In the genomic region with DNA sequence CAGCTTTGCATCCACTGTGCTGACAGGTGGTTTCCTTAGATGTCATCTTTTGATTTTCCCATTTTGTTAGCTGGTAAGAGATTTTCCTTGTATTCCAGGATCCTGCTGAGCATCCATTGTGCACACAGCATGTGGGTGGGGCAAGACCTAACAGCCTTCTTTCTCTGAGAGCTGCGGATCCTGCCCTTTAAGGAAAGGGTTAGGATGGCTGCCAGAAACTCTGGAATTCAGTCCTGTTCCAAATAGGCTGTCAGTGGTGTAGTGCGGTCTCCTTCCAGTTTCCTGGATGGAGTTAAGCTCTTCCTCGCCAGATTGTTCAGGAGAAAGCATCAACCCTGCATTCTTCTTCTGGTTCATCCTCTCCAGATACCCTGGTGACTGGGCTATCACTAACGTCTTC, we compare ENCODE assay signal across 9 mouse cellular contexts. TPM values are rescaled to one million over a fixed set of nuclear protein-coding genes. Genes with fewer than 3 reads are reported as not detected.
DNase-seq lines count a peak whose midpoint lies in the region; ATAC-seq and TF ChIP-seq lines count a peak whose summit lies in the region.
"Had no signal": no experiment of that assay in that cellular context is flagged by ENCODE, and none has a peak within 500 bp of the region (broad histone marks: within the 10 kb centered on the region; RNA-seq: fewer than 3 reads in every experiment).

No protein-coding gene starts in this region.

- no peaks in the 10 kb centered on the region for H3K27me3 ChIP-seq in kidney, embryonic 15.5 days
- no peaks in the 10 kb centered on the region for H3K27me3 ChIP-seq in heart, postnatal 0 days (ENCODE audit: control insufficient read depth, insufficient read depth, low read length)

- no peaks in the 10 kb centered on the region for H3K9me3 ChIP-seq in kidney, embryonic 15.5 days (replicated peaks)
- H3K9me3 ChIP-seq in heart, postnatal 0 days (replicated peaks; ENCODE audit: control insufficient read depth, low read length): no peaks in the 10 kb centered on the region
- H3K9me3 ChIP-seq: embryonic facial prominence, embryonic 13.5 days had no signal

- no peak for TF ChIP-seq CTCF in heart, postnatal 0 days (IDR thresholded peaks at IDR 0.05; ENCODE audit: low read depth)

- H3K4me2 ChIP-seq in kidney, embryonic 15.5 days: no peak overlapping the region
- no peak overlapping the region for H3K4me2 ChIP-seq in heart, postnatal 0 days (ENCODE audit: low read depth, low read length)
- H3K4me2 ChIP-seq: embryonic facial prominence, embryonic 13.5 days had no signal

- no peak for TF ChIP-seq EP300 in heart, postnatal 0 days (IDR thresholded peaks at IDR 0.05; ENCODE audit: low read depth)

- ATAC-seq in kidney, embryonic 15.5 days (replicated peaks; ENCODE audit: low FRiP score): no peak
- ATAC-seq in heart, postnatal 0 days (ENCODE audit: insufficient read depth, low read depth): 0 out of 2 replicates have a peak, but pooled peaks have one; percentile 63
- no peak for ATAC-seq in inflammation-experienced regulatory T-cells, adult 6 months

- no peaks in the 10 kb centered on the region for H3K4me1 ChIP-seq in kidney, embryonic 15.5 days
- no peaks in the 10 kb centered on the region for H3K4me1 ChIP-seq in heart, postnatal 0 days (ENCODE audit: control insufficient read depth, insufficient read depth)
- H3K4me1 ChIP-seq: embryonic facial prominence, embryonic 13.5 days had no signal

- no peak overlapping the region for H3K9ac ChIP-seq in kidney, embryonic 15.5 days
- H3K9ac ChIP-seq in heart, postnatal 0 days (replicated peaks; ENCODE audit: low read depth, low read length): no peak overlapping the region
- H3K9ac ChIP-seq: embryonic facial prominence, embryonic 13.5 days had no signal

- WGBS in kidney, embryonic 15.5 days: 56% methylated on average over 4 of the region's 4 CpGs
- WGBS in heart, postnatal 0 days: 15% methylated on average over 4 of the region's 4 CpGs

- H3K4me3 ChIP-seq in kidney, embryonic 15.5 days (replicated peaks): no peak overlapping the region
- no peak overlapping the region for H3K4me3 ChIP-seq in heart, postnatal 0 days (ENCODE audit: low read depth, low read length)
- H3K4me3 ChIP-seq: embryonic facial prominence, embryonic 13.5 days had no signal

- DNase-seq in kidney, adult 18-20 months: peak; percentile 17
- DNase-seq in cerebellum, postnatal 14 days: peak; percentile 52 to 76
- DNase-seq in heart, postnatal 0 days (ENCODE audit: low spot score): peak; percentile 37
- peak; percentile 67 for DNase-seq in lung, postnatal 14 days
- DNase-seq in ovary, adult 18-20 months (ENCODE audit: low spot score): no peak

- H3K27ac ChIP-seq in kidney, embryonic 15.5 days: no peak overlapping the region
- H3K27ac ChIP-seq in heart, postnatal 0 days (ENCODE audit: low read depth): no peak overlapping the region
- H3K27ac ChIP-seq: embryonic facial prominence, embryonic 13.5 days; macrophage had no signal

- H3K36me3 ChIP-seq in kidney, embryonic 15.5 days: no peaks in the 10 kb centered on the region
- no peaks in the 10 kb centered on the region for H3K36me3 ChIP-seq in heart, postnatal 0 days (replicated peaks; ENCODE audit: control insufficient read depth, insufficient read depth, low read length)
- H3K36me3 ChIP-seq: embryonic facial prominence, embryonic 13.5 days had no signal

RNA-seq across cellular contexts. Expression of a gene that starts 8.8 kb away (rescaled TPM):
- polyA plus RNA-seq in kidney, embryonic 15.5 days (2015; fragmentation: Nextera tagmentation; extraction: Ambion mirVana): 4.6 and 5.1 TPM in 2 replicates
- 2.8 and 4.2 TPM in 2 replicates for total RNA-seq in heart, postnatal 0 days (2014; rRNA removed; ENCODE audit: low replicate concordance)
- 2.2 and 3.0 TPM in 2 replicates for polyA plus RNA-seq in heart, postnatal 0 days (2015; fragmentation: Nextera tagmentation; extraction: Ambion mirVana)
- under 1 TPM; 0.17 to 0.36 (median 0.36) TPM for polyA plus RNA-seq in inflammation-experienced regulatory T-cells, adult 6 months (2017; shearing (Covaris generic))
- polyA plus RNA-seq: macrophage had no signal
